Mouse (Mus musculus) mouse trophoblast stem cell (cell line): ENCODE measurements around the gene Ppp1r13l.

Experiments
- in situ Hi-C, 2 experiments: fragments of 300-500 bp; cut with MseI, MboI; formaldehyde crosslinking; loops; 2 replicates in 1 of 2; 3 replicates in 1 of 2; pipeline ENCODE4 v1.15.1; 2025

Ppp1r13l gene

GRCm38 (mm10) chr7:19363881-19364280 is 4.3 kb downstream of the Ppp1r13l start:
- in situ Hi-C loops: no loop called here

GRCm38 (mm10) chr7:19365376-19365775 is 5.8 kb downstream of the Ppp1r13l start:
- in situ Hi-C loops: no loop called here

GRCm38 (mm10) chr7:19368380-19368779 is 8.8 kb downstream of the Ppp1r13l start:
- in situ Hi-C loops: no loop called here

- in situ Hi-C loops: no loop called here
Observed at GRCm38 (mm10) chr7:19369823-19370425, 10.4 kb downstream of the Ppp1r13l start.

GRCm38 (mm10) chr7:19373367-19373766 is 13.8 kb downstream of the Ppp1r13l start:
- in situ Hi-C loops: no loop called here

- in situ Hi-C loops: no loop called here
Observed at GRCm38 (mm10) chr7:19375368-19375767, 15.8 kb downstream of the Ppp1r13l start.

- in situ Hi-C loops: no loop called here
Observed at GRCm38 (mm10) chr7:19376019-19376418, 16.5 kb downstream of the Ppp1r13l start.

GRCm38 (mm10) chr7:19378049-19378448 is 18.5 kb downstream of the Ppp1r13l start:
- in situ Hi-C loops: no loop called here

GRCm38 (mm10) chr7:19381377-19382165 is 22.0 kb downstream of the Ppp1r13l start, which contains the start of gene Ercc2:
Gene Ercc2, plus strand, starts transcription at chr7:19382010.
- in situ Hi-C loops: no loop called here

- in situ Hi-C loops: no loop called here
Observed at GRCm38 (mm10) chr7:19382166-19382541, 22.6 kb downstream of the Ppp1r13l start.

GRCm38 (mm10) chr7:19383708-19384107 is 24.2 kb downstream of the Ppp1r13l start:
- in situ Hi-C loops: no loop called here

- in situ Hi-C loops: no loop called here
Observed at GRCm38 (mm10) chr7:19388699-19389413, 29.3 kb downstream of the Ppp1r13l start.

- in situ Hi-C loops: loop anchor here in 1 of 2 experiments (5.0 kb wide), 1 partner anchor 48 kb away; no protein-coding TSS in a partner anchor
Observed at GRCm38 (mm10) chr7:19394484-19394883, 34.9 kb downstream of the Ppp1r13l start.

GRCm38 (mm10) chr7:19399496-19400280 is 40.1 kb downstream of the Ppp1r13l start:
- in situ Hi-C loops: no loop called here

- in situ Hi-C loops: no loop called here
Observed at GRCm38 (mm10) chr7:19400946-19401345, 41.4 kb downstream of the Ppp1r13l start.

- in situ Hi-C loops: no loop called here
Observed at GRCm38 (mm10) chr7:19402535-19403112, 43.1 kb downstream of the Ppp1r13l start.

GRCm38 (mm10) chr7:19403731-19404296 is 44.3 kb downstream of the Ppp1r13l start, which contains the start of gene Klc3:
Gene Klc3, minus strand, starts transcription at chr7:19404104.
- in situ Hi-C loops: no loop called here

- in situ Hi-C loops: no loop called here
Observed at GRCm38 (mm10) chr7:19404476-19404875, 44.9 kb downstream of the Ppp1r13l start, which contains the start of gene Ckm. Gene Ckm, plus strand, starts transcription at chr7:19404776.

GRCm38 (mm10) chr7:19405417-19405816 is 45.9 kb downstream of the Ppp1r13l start:
- in situ Hi-C loops: no loop called here

GRCm38 (mm10) chr7:19409753-19410152 is 50.2 kb downstream of the Ppp1r13l start:
- in situ Hi-C loops: no loop called here
